Mouse (Mus musculus) CH12.LX (cell line): Measurements from ENCODE around the gene Gm10644. TPM values are rescaled to one million over a fixed set of nuclear protein-coding genes. Genes with fewer than 3 reads are reported as not detected.
A peak's percentile ranks its signal among the peaks of the same experiment; 100 is the strongest.

Source experiments
- DNase-seq: peaks from one replicate; pipeline ENCODE4 v3.0.0-alpha.2; 2013; ENCODE audit errors: extremely low read depth
- H3K27ac ChIP-seq: 2 replicates; pipeline ENCODE4 v1.5.1; 2012; ENCODE audit warnings: low read depth, mild to moderate bottlenecking, control low read depth, moderate library complexity; ENCODE audit not compliant: insufficient read depth
- H3K27me3 ChIP-seq: replicated peaks from 2 replicates; pipeline ENCODE3; 2012; ENCODE audit warnings: inconsistent platforms
- H3K36me3 ChIP-seq, 2 experiments: replicated peaks in 1 of 2; 2 replicates each; pipeline versions ENCODE3 to v1.6.1; 2012; ENCODE audit warnings: inconsistent platforms in 1 of 2, low read length in 1 of 2, mild to moderate bottlenecking in 1 of 2, mixed read lengths in 1 of 2, moderate library complexity in 1 of 2; ENCODE audit not compliant: control insufficient read depth in 1 of 2, insufficient read depth in 1 of 2
- H3K4me1 ChIP-seq, 2 experiments: 2 replicates each; pipeline ENCODE4 v1.6.1; 2012; ENCODE audit warnings: inconsistent platforms in 1 of 2, moderate library complexity in 1 of 2; ENCODE audit not compliant: insufficient read depth in 2 of 2, control insufficient read depth in 1 of 2
- H3K4me2 ChIP-seq: 2 replicates; pipeline ENCODE4 v1.6.1; 2012; ENCODE audit warnings: low read depth, mild to moderate bottlenecking, control low read depth; ENCODE audit not compliant: poor library complexity, insufficient read depth, severe bottlenecking
- H3K4me3 ChIP-seq, 3 experiments: fragments of 150-350 bp in 1 of 3; sonication (generic) in 1 of 3; replicated peaks in 1 of 3; 2 replicates each; pipeline versions ENCODE3 to v1.5.1; 2011 to 2012; ENCODE audit warnings: low read depth in 2 of 3, low read length in 2 of 3, mild to moderate bottlenecking in 2 of 3, moderate library complexity in 2 of 3, control low read depth in 1 of 3, improper control_type of control experiment in 1 of 3, inconsistent platforms in 1 of 3, mixed read lengths in 1 of 3; ENCODE audit not compliant: poor library complexity in 1 of 3
- H3K79me2 ChIP-seq: replicated peaks from 2 replicates; pipeline ENCODE4 v1.6.1; 2012; ENCODE audit warnings: mild to moderate bottlenecking, moderate library complexity; ENCODE audit not compliant: control insufficient read depth, poor library complexity, insufficient read depth, severe bottlenecking; ENCODE audit errors: extremely low read depth
- H3K9ac ChIP-seq: 2 replicates; pipeline ENCODE4 v1.6.1; 2012; ENCODE audit warnings: low read depth, mild to moderate bottlenecking, control low read depth, moderate library complexity; ENCODE audit not compliant: insufficient read depth
- H3K9me3 ChIP-seq: replicated peaks from 2 replicates; pipeline ENCODE3; 2012; ENCODE audit warnings: low read length, inconsistent platforms, mixed read lengths
- BHLHE40 ChIP-seq: IDR thresholded peaks from 2 replicates; pipeline ENCODE4 v1.6.1; 2011; ENCODE audit warnings: mild to moderate bottlenecking, low read depth, low read length, improper control_type of control experiment
- CHD1 ChIP-seq: IDR thresholded peaks from 2 replicates; pipeline ENCODE4 v1.6.1; 2012; ENCODE audit warnings: low read depth, low read length, improper control_type of control experiment, inconsistent platforms
- CHD2 ChIP-seq: IDR thresholded peaks from 2 replicates; pipeline ENCODE4 v1.6.1; 2011; ENCODE audit warnings: low read length, improper control_type of control experiment
- CTCF ChIP-seq, 2 experiments: IDR thresholded peaks in 1 of 2; conservative IDR thresholded peaks in 1 of 2; 2 replicates each; pipeline ENCODE4 v1.5.1; 2011 to 2012; ENCODE audit warnings: low read depth in 2 of 2, low read length in 2 of 2, improper control_type of control experiment in 1 of 2, inconsistent platforms in 1 of 2, mild to moderate bottlenecking in 1 of 2, moderate library complexity in 1 of 2
- EP300 ChIP-seq: IDR thresholded peaks from 2 replicates; pipeline ENCODE4 v1.6.1; 2011; ENCODE audit warnings: low read length, improper control_type of control experiment
- ETS1 ChIP-seq: conservative IDR thresholded peaks from 2 replicates; pipeline ENCODE4 v1.6.1; 2012; ENCODE audit warnings: low read depth, mild to moderate bottlenecking, inconsistent platforms, low read length, improper control_type of control experiment, moderate library complexity
- GABPA ChIP-seq: IDR thresholded peaks from 2 replicates; pipeline ENCODE4 v1.6.1; 2012; ENCODE audit warnings: low read depth, low read length, improper control_type of control experiment, inconsistent platforms; ENCODE audit not compliant: insufficient replicate concordance
- HCFC1 ChIP-seq: IDR thresholded peaks from 2 replicates; pipeline ENCODE4 v1.6.1; 2012; ENCODE audit warnings: low read depth, mild to moderate bottlenecking, inconsistent platforms, low read length, improper control_type of control experiment
- JUN ChIP-seq: IDR thresholded peaks from 2 replicates; pipeline ENCODE4 v1.6.1; 2011; ENCODE audit warnings: low read depth, mild to moderate bottlenecking, low read length, improper control_type of control experiment, moderate library complexity; ENCODE audit not compliant: insufficient read depth
- JUND ChIP-seq: conservative IDR thresholded peaks from 2 replicates; pipeline ENCODE4 v1.6.1; 2011; ENCODE audit warnings: low read depth, low read length, improper control_type of control experiment
- KAT2A ChIP-seq: IDR thresholded peaks from 2 replicates; pipeline ENCODE4 v1.6.1; 2012; ENCODE audit warnings: low read length, improper control_type of control experiment, inconsistent platforms; ENCODE audit not compliant: insufficient replicate concordance
- MAX ChIP-seq: IDR thresholded peaks from 2 replicates; pipeline ENCODE4 v1.6.1; 2011; ENCODE audit warnings: low read length, improper control_type of control experiment
- MAZ ChIP-seq: IDR thresholded peaks from 2 replicates; pipeline ENCODE4 v1.6.1; 2012; ENCODE audit warnings: low read depth, mild to moderate bottlenecking, inconsistent platforms, low read length, improper control_type of control experiment, moderate library complexity
- MXI1 ChIP-seq: IDR thresholded peaks from 2 replicates; pipeline ENCODE4 v1.6.1; 2011; ENCODE audit warnings: mild to moderate bottlenecking, low read depth, low read length, improper control_type of control experiment
- MYC ChIP-seq: IDR thresholded peaks from 2 replicates; pipeline ENCODE4 v1.6.1; 2011; ENCODE audit warnings: low read depth, mild to moderate bottlenecking, improper control_type of control experiment, low read length
- NELFE ChIP-seq: IDR thresholded peaks from 2 replicates; pipeline ENCODE4 v1.6.1; 2011; ENCODE audit warnings: low read depth, low read length, improper control_type of control experiment
- NRF1 ChIP-seq: IDR thresholded peaks from 2 replicates; pipeline ENCODE4 v1.6.1; 2014; ENCODE audit warnings: low read depth, mild to moderate bottlenecking, inconsistent platforms, low read length, improper control_type of control experiment, moderate library complexity
- PAX5 ChIP-seq: IDR thresholded peaks from 2 replicates; pipeline ENCODE4 v1.6.1; 2012; ENCODE audit warnings: low read length, inconsistent platforms, mixed read lengths
- POLR2A ChIP-seq: IDR thresholded peaks from 2 replicates; pipeline ENCODE4 v1.6.1; 2011; ENCODE audit warnings: low read depth, mild to moderate bottlenecking, improper control_type of control experiment, low read length
- RAD21 ChIP-seq: IDR thresholded peaks from 2 replicates; pipeline ENCODE4 v1.6.1; 2011; ENCODE audit warnings: low read depth, mild to moderate bottlenecking, low read length, improper control_type of control experiment, moderate library complexity
- RCOR1 ChIP-seq: conservative IDR thresholded peaks from 2 replicates; pipeline ENCODE4 v1.6.1; 2012; ENCODE audit warnings: low read depth, mild to moderate bottlenecking, inconsistent platforms, low read length, improper control_type of control experiment
- SIN3A ChIP-seq: IDR thresholded peaks from 2 replicates; pipeline ENCODE4 v1.6.1; 2012; ENCODE audit warnings: low read length, improper control_type of control experiment, inconsistent platforms
- SMC3 ChIP-seq: IDR thresholded peaks from 2 replicates; pipeline ENCODE4 v1.6.1; 2011; ENCODE audit warnings: low read depth, low read length, improper control_type of control experiment
- TCF12 ChIP-seq: IDR thresholded peaks from 2 replicates; pipeline ENCODE4 v1.6.1; 2014; ENCODE audit warnings: low read depth, mild to moderate bottlenecking, inconsistent platforms, low read length, improper control_type of control experiment
- UBTF ChIP-seq: IDR thresholded peaks from 2 replicates; pipeline ENCODE4 v1.6.1; 2012; ENCODE audit warnings: low read depth, mild to moderate bottlenecking, inconsistent platforms, low read length, improper control_type of control experiment, moderate library complexity
- USF1 ChIP-seq: IDR thresholded peaks from 2 replicates; pipeline ENCODE4 v1.6.1; 2014; ENCODE audit warnings: low read depth, mild to moderate bottlenecking, inconsistent platforms, low read length, improper control_type of control experiment
- USF2 ChIP-seq: conservative IDR thresholded peaks from 2 replicates; pipeline ENCODE4 v1.6.1; 2011; ENCODE audit warnings: low read depth, low read length, improper control_type of control experiment
- ZNF384 ChIP-seq: IDR thresholded peaks from 2 replicates; pipeline ENCODE4 v1.6.1; 2012; ENCODE audit warnings: low read depth, low read length, improper control_type of control experiment, inconsistent platforms
- dilution Hi-C: fragments of 300-500 bp; cut with MboI; formaldehyde crosslinking; loops from 2 replicates; pipeline ENCODE4 v1.14.3; 2020; ENCODE audit warnings: low sequenced_read_pairs; ENCODE audit not compliant: extremely low pct_unique_long_range_greater_than_20kb, extremely low pct_ligation_motif_present
- in situ Hi-C: fragments of 300-500 bp; cut with MboI; formaldehyde crosslinking; loops from 3 replicates; pipeline ENCODE4 v1.14.3; 2019; ENCODE audit warnings: low sequenced_read_pairs, low pct_ligation_motif_present, low pct_unique_long_range_greater_than_20kb, mixed read lengths
- polyA plus RNA-seq: library from polyadenylated mRNA; unstranded; fragments of >175 nt; gene quantifications from 2 replicates; pipeline ENCODE4 v1.2.1, GENCODE M21; 2012; ENCODE audit warnings: low read depth; ENCODE audit not compliant: insufficient read length
- total RNA-seq, 2 experiments: library from RNA; depleted of rRNA; stranded (reverse); fragments of 300-350 nt in 1 of 2; fragments of >200 nt in 1 of 2; gene quantifications; 2 replicates each; pipeline ENCODE4 v1.2.3; 2012 to 2014

Gene Gm10644
- total and polyA plus RNA-seq, 3 experiments: 0.44 to 1.7 (median 0.58) TPM

DNA sequence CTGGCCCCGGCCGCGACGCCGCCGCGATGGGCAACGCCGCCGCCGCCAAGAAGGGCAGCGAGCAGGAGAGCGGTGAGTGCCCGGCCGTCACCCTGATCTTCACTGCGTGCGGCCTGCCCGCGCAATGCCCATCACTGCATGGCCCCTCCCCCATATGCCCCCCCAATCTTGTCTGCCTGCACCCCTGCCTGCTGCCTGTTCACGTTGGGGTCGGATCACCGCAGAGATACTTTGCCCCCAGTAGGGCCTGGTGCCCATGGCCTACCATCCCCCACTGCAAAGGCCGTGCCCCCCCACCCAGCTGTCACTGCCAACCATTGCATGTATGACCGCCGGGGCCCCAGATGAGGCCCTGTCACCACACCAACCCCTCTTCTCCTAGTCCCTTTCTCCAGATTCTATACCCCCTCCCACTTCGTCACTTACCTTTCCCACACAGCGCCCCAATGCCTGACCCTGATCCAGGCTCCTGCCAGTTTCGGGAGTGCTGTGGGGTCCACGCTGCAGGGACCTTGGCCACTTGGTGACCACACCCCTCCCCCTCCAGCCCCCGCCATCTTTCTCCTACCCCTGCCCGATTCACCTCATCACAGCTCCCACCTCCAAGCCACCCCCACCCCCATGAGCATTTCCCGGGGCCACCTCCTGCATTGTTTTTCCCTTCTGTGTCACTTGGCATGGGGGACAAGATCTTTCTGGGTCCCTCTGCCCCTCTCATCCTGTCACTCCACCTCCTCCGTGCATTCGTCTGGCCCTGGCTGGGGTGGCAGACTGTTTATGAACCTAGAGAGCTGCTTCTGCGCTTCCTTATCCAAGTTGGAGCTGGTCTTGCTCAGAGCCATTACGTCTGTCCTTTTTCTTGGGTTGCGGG, 18.4 kb upstream of the Gm10644 start:
- dilution Hi-C loops (no loop called here), in situ Hi-C loops (no loop called here)
- Histone ChIP-seq H3K9ac (peak overlapping the region; percentile 72), H3K4me3 (peak overlapping the region; percentile 66 to 99 (median 82)), H3K27me3 (no peaks in the 10 kb centered on the region), H3K4me1 (peaks cover 12 to 43% of the 10 kb centered on the region in 2 experiments), H3K9me3 (no peaks in the 10 kb centered on the region), H3K79me2 (peaks cover 4% of the 10 kb centered on the region; the same call in 1 of the 2 replicates), H3K36me3 (peaks cover 12 to 33% of the 10 kb centered on the region in 2 experiments), H3K27ac (peak overlapping the region; percentile 7; the same call in 1 of the 2 replicates), H3K4me2 (peak overlapping the region; percentile 93)
- TF ChIP-seq MXI1 (no peak), BHLHE40 (no peak), MYC (no peak), SIN3A (no peak), MAZ (no peak), NELFE (0 out of 2 replicates have a peak, but pooled peaks have one; percentile 5), CHD1 (no peak), RAD21 (no peak)
- no peak for DNase-seq

DNA sequence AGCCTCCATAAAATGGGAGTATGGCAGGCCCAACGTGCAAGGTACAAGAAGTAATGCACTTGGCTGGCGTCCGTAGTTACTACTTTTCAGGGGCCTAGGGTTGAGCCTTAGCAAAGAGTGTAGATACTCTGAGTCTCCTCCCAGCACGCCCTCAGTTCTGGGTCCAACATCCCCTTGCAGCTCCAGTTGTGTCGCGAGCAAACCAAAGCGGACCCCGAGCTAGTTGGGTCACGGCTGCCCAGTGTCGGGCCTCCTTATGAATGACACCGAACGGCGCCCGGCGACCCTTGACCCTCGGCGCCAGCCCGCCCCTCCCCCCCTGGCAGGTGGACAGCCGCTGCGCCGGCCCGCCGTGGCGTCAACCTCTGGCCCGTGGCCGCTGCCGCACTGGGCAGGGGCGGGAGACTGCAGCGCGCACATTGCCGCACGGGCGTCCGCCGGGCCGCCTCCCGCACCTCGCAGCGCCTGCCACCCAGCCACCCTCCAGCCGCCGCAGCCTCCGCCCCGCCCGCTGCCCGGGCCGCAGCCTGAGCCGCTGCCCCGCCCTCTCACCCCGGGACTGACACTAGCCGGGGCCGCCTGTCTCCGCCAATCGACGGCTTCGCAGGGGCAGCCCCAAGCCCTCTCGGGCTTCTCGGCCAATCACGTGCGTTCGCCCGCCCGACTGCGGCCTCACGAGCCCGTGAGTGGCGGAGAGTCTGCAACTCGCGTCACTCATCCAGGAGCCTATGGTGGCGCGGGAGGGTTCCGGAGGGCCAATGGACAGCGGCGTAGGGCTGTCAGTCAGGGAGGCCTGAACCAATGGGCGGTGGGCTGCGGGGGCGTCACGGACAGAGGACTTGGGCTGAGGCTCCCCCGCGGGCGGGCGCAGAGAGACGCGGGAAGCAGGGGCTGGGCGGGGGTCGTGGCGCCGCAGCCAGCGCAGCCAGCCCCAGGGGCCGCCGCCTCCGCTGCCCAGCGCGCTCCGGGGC, 17.4 kb upstream of the Gm10644 start, which contains the start of gene Prkaca:
TSS of gene Prkaca (plus strand) at position 844 of the 971 bp plus-strand sequence.
- peak within 1 kb of the TSS; percentile 72 for H3K9ac ChIP-seq
- H3K4me3 ChIP-seq: peak within 1 kb of the TSS; percentile 66 to 99 (median 82)
- dilution Hi-C loops (no loop called here), in situ Hi-C loops (no loop called here)
- H3K4me2 ChIP-seq: peak within 1 kb of the TSS; percentile 93
- H3K4me1 ChIP-seq: peaks cover 12 to 38% of the 10 kb centered on the region in 2 experiments
- H3K27ac ChIP-seq: peak within 1 kb of the TSS; percentile 7; the same call in 1 of the 2 replicates
- no peaks in the 10 kb centered on the region for H3K9me3 ChIP-seq
- H3K36me3 ChIP-seq: peaks cover 20 to 40% of the 10 kb centered on the region in 2 experiments
- peak; percentile 96 for DNase-seq
- no peaks in the 10 kb centered on the region for H3K27me3 ChIP-seq
- peaks cover 4% of the 10 kb centered on the region; the same call in 1 of the 2 replicates for H3K79me2 ChIP-seq
- TF ChIP-seq NELFE: 0 out of 2 replicates have a peak, but pooled peaks have one; percentile 10
- TF ChIP-seq SMC3: no peak
- TF ChIP-seq ETS1: no peak
- peak; percentile 54 for TF ChIP-seq USF1
- peak; percentile 50; the same call in 1 of the 2 replicates for TF ChIP-seq HCFC1
- TF ChIP-seq MAX: peak; percentile 89
- 0 out of 2 replicates have a peak, but pooled peaks have one; percentile 51 for TF ChIP-seq NRF1
- no peak for TF ChIP-seq USF2
- no peak for TF ChIP-seq CTCF (conservative IDR thresholded peaks at IDR 0.05 in 1 of 2, IDR thresholded peaks at IDR 0.05 in 1 of 2; ENCODE audit: low read depth in 2 of 2, low read length in 2 of 2)
- peak; percentile 64 for TF ChIP-seq BHLHE40
- TF ChIP-seq ZNF384: no peak
- TF ChIP-seq RCOR1: no peak
- no peak for TF ChIP-seq CHD1
- TF ChIP-seq CHD2: peak; percentile 96
- TF ChIP-seq JUND: no peak
- no peak for TF ChIP-seq EP300
- no peak for TF ChIP-seq MYC
- no peak for TF ChIP-seq UBTF
- 0 out of 2 replicates have a peak, but pooled peaks have one; percentile 12 for TF ChIP-seq TCF12
- TF ChIP-seq GABPA: no peak
- no peak for TF ChIP-seq KAT2A
- no peak for TF ChIP-seq JUN
- TF ChIP-seq PAX5: no peak
- peak; percentile 48; the same call in 1 of the 2 replicates for TF ChIP-seq POLR2A
